Mouse (Mus musculus) hindbrain, embryonic 12.5 days (tissue): ENCODE data around the gene Unc5c. TPM values are rescaled to one million over a fixed set of nuclear protein-coding genes. Genes with fewer than 3 reads are reported as not detected.
A peak's percentile ranks its signal among the peaks of the same experiment; 100 is the strongest.

Source experiments
- ATAC-seq: fragments of 200-750 bp; cut with Nextera tagmentation; 2 replicates; pipeline ENCODE4 v1.8.0; 2017; ENCODE audit warnings: moderate TSS enrichment; ENCODE audit not compliant: low FRiP score
- H3K27ac ChIP-seq: fragments of 300-500 bp; sonication (generic); 2 replicates; pipeline ENCODE4 v1.5.1; 2016; ENCODE audit warnings: mild to moderate bottlenecking
- H3K27me3 ChIP-seq: fragments of 300-500 bp; sonication (generic); 2 replicates; pipeline ENCODE4 v1.6.1; 2016; ENCODE audit warnings: mild to moderate bottlenecking
- H3K36me3 ChIP-seq: fragments of 300-500 bp; sonication (generic); 2 replicates; pipeline ENCODE4 v1.6.1; 2016; ENCODE audit warnings: mild to moderate bottlenecking
- H3K4me1 ChIP-seq: fragments of 300-500 bp; sonication (generic); 2 replicates; pipeline ENCODE4 v1.6.1; 2016
- H3K4me2 ChIP-seq: fragments of 300-500 bp; sonication (generic); replicated peaks from 2 replicates; pipeline ENCODE4 v1.6.1; 2016; ENCODE audit warnings: mild to moderate bottlenecking
- H3K4me3 ChIP-seq: fragments of 300-500 bp; sonication (generic); 2 replicates; pipeline ENCODE4 v1.5.1; 2016; ENCODE audit warnings: mild to moderate bottlenecking
- H3K9ac ChIP-seq: fragments of 300-500 bp; sonication (generic); 2 replicates; pipeline ENCODE4 v1.6.1; 2016; ENCODE audit warnings: mild to moderate bottlenecking, moderate library complexity
- H3K9me3 ChIP-seq: fragments of 300-500 bp; sonication (generic); replicated peaks from 2 replicates; pipeline ENCODE4 v1.6.1; 2016; ENCODE audit warnings: mild to moderate bottlenecking
- WGBS: fragments of 180-500 bp; shearing (Covaris S2); methylation state at CpG from one replicate; pipeline ENCODE4 v1.1.7; 2016; 5-methylcytosine and 5-hydroxymethylcytosine counted together
- polyA plus RNA-seq: library from polyadenylated mRNA; unstranded; fragments of >200 nt; fragmentation: Nextera tagmentation; extraction: Ambion mirVana; gene quantifications from 2 replicates; pipeline ENCODE4 v1.2.1, GENCODE M21; 2016

The Unc5c gene
- polyA plus RNA-seq, 1 experiment from 2014 or later = 21.7 TPM

DNA sequence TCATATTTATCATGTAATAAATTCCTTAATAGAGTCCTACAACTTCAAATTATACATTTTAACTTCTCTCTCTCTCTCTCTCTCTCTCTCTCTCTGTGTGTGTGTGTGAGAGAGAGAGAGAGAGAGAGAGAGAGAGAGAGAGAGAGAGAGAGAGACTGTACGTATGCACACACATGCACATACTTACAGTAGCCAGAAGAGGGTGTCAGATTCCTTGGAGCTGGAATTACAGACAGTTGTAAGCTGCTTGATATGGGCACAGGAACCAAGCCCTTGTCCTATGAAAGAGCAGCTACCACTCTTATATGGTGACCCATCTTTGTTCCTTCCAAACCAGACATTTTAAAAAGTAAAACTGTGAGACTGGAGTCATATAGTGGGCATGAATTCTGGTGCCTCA lies 118.2 kb downstream of the Unc5c start:
- no peaks in the 10 kb centered on the region for H3K36me3 ChIP-seq
- no peak overlapping the region for H3K4me3 ChIP-seq
- H3K9ac ChIP-seq = no peak overlapping the region
- no peak overlapping the region for H3K4me2 ChIP-seq
- peaks cover 20% of the 10 kb centered on the region for H3K27me3 ChIP-seq
- peaks cover 8% of the 10 kb centered on the region for H3K4me1 ChIP-seq
- WGBS = 75% methylated on average over 1 of the region's 1 CpGs
- no peak overlapping the region for H3K27ac ChIP-seq
- H3K9me3 ChIP-seq = no peaks in the 10 kb centered on the region
- no peak for ATAC-seq

DNA sequence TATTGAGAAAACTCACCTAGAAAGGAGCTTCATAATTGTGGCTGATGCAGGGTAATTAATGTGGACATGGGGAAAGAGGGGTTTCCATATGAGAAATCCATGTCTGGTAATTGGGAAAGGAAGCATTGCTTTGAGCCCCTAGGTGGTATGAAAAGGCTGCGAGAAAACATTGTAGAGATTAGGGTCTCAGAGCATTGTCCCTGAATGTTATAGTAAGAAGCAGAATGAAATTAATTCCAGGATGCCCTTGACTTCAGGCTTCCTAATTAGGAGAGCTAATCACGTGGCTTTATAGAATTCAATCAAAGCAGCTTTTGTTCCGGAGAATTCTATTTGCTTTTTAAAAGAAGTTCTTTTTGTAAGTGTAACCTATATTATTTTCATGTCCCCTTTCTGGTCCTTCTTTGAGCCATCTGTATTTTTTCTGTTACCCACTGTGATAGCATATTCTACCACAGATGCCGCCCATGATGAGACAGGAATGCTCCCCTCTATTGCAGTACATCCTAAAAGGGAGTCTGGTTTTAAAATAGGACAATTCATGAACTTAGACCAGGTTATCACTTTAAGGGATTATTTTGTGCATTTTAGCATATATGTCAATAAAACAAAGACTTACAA lies 124.5 kb downstream of the Unc5c start:
- ATAC-seq = no peak
- no peak overlapping the region for H3K27ac ChIP-seq
- H3K4me2 ChIP-seq = no peak overlapping the region
- H3K4me1 ChIP-seq = peaks cover 6% of the 10 kb centered on the region; the same call in 1 of the 2 replicates
- peaks cover 18% of the 10 kb centered on the region for H3K27me3 ChIP-seq
- H3K4me3 ChIP-seq = no peak overlapping the region
- no peaks in the 10 kb centered on the region for H3K9me3 ChIP-seq
- WGBS = 71% methylated on average over 4 of the region's 4 CpGs
- no peaks in the 10 kb centered on the region for H3K36me3 ChIP-seq
- no peak overlapping the region for H3K9ac ChIP-seq

DNA sequence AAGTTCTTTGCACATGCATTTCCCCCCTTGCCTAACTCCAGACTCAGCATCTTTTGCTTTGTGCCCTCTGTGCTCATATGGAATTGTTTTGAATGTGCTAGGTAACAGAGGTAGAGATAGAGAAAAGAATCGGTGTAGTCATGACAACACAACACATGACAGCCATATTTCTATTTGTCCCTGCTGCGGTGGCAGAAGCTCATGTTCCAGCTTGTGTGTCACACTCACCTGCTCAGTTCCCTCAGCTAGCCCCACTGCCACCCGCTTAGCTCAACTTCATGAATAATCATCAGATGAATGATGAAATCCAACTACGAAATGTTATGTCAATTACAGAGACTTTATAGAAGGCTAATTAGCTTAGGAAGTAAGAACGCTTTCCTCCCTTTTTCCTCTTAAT lies 128.2 kb downstream of the Unc5c start:
- ATAC-seq = no peak
- Histone ChIP-seq H3K27me3 (peaks cover 7% of the 10 kb centered on the region), H3K9me3 (no peaks in the 10 kb centered on the region), H3K9ac (no peak overlapping the region), H3K36me3 (no peaks in the 10 kb centered on the region), H3K4me3 (no peak overlapping the region), H3K27ac (no peak overlapping the region), H3K4me2 (no peak overlapping the region), H3K4me1 (peaks cover 8% of the 10 kb centered on the region)
- 74% methylated on average over 5 of the region's 5 CpGs for WGBS

DNA sequence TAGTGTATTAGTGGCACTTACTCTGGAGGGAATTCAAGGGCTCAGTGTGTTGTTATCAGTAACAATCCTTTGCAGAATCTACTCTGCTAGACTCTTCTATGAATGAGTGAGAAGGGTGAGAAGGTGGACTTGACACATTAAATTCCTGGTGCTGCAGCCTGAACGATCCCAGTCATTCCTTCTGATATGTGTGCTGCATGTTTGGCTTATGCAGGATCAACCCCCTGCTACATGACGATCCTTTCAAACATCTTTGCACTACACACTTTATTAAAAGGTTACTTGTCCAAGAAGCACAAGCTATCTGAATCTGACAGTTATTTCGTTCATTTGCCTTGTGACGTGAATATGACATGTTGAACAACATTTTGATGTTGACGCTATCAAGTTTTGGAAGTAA lies 129.1 kb downstream of the Unc5c start:
- Histone ChIP-seq H3K27me3 (peaks cover 7% of the 10 kb centered on the region), H3K4me2 (no peak overlapping the region), H3K9me3 (no peaks in the 10 kb centered on the region), H3K4me3 (no peak overlapping the region), H3K36me3 (no peaks in the 10 kb centered on the region), H3K9ac (no peak overlapping the region), H3K4me1 (peaks cover 5% of the 10 kb centered on the region; the same call in 1 of the 2 replicates), H3K27ac (no peak overlapping the region)
- 89% methylated on average over 5 of the region's 5 CpGs for WGBS
- ATAC-seq = no peak

DNA sequence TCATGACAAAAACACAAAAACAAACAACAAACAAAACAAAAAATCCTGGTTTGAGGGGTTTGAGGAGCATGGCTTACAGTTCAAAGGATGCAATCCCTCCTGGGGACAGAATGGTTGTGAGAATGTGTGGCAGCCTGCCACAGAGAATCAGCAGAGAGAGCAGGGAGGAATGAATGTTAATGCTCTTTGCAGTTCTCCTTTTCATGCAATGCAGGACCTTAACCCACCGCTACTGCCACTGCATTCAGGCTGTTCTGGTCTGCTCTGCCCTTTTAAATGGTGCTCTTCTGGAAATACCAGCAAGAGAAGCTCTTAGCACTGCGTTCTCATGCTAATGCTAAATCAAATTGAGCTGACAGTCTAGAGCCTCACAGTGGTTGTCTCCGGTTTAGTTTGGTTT lies 130.1 kb downstream of the Unc5c start:
- Histone ChIP-seq H3K4me2 (no peak overlapping the region), H3K27me3 (peaks cover 7% of the 10 kb centered on the region), H3K27ac (no peak overlapping the region), H3K4me1 (peaks cover 10% of the 10 kb centered on the region), H3K4me3 (no peak overlapping the region), H3K36me3 (no peaks in the 10 kb centered on the region), H3K9ac (no peak overlapping the region), H3K9me3 (no peaks in the 10 kb centered on the region)
- WGBS = 19% methylated on average over 3 of the region's 3 CpGs
- no peak for ATAC-seq

DNA sequence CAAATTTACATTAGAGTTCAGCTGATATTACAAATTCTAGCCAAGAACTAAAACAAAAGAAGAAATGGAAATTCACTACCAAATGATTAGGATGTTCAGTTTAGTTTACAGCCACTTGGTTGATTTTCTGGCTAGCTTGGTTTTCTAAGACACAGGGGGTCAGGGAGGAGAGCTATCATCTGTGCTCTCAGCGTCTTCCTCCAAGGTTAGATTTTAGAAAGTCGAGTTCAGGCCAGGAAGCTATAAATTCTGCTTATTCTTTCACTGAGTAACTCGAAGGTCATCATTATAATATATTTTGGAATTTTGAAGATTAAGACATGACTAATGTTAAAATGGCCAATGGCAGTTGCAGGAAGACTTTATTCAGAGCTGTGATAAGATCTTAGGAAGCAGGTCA lies 131.4 kb downstream of the Unc5c start:
- peaks cover 23% of the 10 kb centered on the region for H3K4me1 ChIP-seq
- ATAC-seq = no peak
- no peak overlapping the region for H3K4me2 ChIP-seq
- WGBS = 61% methylated on average over 3 of the region's 3 CpGs
- H3K27ac ChIP-seq = no peak overlapping the region
- no peaks in the 10 kb centered on the region for H3K36me3 ChIP-seq
- H3K27me3 ChIP-seq = peaks cover 7% of the 10 kb centered on the region
- H3K4me3 ChIP-seq = no peak overlapping the region
- H3K9ac ChIP-seq = no peak overlapping the region
- no peaks in the 10 kb centered on the region for H3K9me3 ChIP-seq

DNA sequence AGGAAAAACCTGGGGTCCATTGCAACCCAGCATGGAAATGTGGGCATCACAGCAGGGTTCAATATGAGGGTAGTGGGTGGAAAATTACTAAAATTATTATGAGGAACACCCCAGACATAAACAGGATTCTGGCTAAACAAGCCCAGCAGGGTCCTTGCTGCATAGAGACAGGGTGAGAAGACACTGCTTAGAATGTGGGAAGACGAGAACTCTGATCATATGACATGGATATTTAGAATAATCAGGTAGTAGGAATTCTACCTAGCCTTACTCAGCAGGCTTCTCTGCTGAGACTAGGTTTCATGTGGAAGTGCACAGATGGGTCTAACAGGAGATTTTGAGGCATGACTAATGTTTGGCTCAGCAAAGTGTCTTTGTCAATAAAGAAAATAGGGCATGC lies 131.9 kb downstream of the Unc5c start:
- Histone ChIP-seq H3K27ac (no peak overlapping the region), H3K4me1 (peaks cover 25% of the 10 kb centered on the region), H3K27me3 (peaks cover 7% of the 10 kb centered on the region), H3K9me3 (no peaks in the 10 kb centered on the region), H3K4me3 (no peak overlapping the region), H3K36me3 (no peaks in the 10 kb centered on the region), H3K4me2 (no peak overlapping the region), H3K9ac (no peak overlapping the region)
- no peak for ATAC-seq
- WGBS = 56% methylated on average over 1 of the region's 1 CpGs

DNA sequence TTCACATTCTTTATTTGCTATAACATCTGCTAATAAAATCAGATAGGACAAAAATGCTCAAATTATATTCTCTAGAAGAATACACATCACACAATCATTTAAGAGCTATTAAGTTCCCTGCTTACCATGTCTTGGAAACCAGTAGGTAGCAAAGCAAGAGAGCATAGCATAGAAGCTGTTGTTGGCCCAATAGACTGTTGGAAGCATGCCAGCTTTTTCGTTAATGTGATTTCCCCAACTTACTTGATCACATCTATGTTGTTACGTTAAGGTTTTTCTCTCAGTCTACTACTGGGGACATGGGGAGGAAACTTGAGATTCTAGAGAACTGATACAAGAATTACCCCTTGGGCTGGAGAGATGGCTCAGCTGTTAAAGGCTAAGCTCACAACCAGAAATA lies 133.0 kb downstream of the Unc5c start:
- Histone ChIP-seq H3K9ac (no peak overlapping the region), H3K4me1 (peaks cover 25% of the 10 kb centered on the region), H3K9me3 (no peaks in the 10 kb centered on the region), H3K4me2 (no peak overlapping the region), H3K27ac (no peak overlapping the region), H3K4me3 (no peak overlapping the region), H3K27me3 (peaks cover 7% of the 10 kb centered on the region), H3K36me3 (no peaks in the 10 kb centered on the region)
- ATAC-seq = no peak
- WGBS = 68% methylated on average over 2 of the region's 2 CpGs

DNA sequence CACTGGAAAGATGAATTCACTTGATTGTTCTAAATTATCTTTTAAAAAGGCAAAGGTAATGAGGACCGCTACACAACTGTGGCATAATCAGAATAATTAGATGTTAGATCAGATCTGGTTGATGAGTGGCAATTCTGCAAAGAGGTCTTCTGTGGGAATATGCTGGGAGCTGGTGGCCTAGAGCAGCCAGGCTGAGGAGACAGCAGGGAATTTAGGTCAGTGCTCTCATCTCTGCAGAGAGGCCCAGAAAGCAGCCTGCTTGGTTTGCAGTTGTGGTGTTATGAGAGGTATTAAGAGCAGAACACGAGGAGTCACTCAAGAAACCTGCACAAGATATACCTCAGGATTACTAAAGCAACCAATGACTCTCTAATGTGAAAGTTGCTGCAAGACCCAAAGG lies 133.9 kb downstream of the Unc5c start:
- Histone ChIP-seq H3K36me3 (no peaks in the 10 kb centered on the region), H3K4me3 (no peak overlapping the region), H3K4me1 (peaks cover 22% of the 10 kb centered on the region), H3K27ac (no peak overlapping the region), H3K9ac (no peak overlapping the region), H3K4me2 (no peak overlapping the region), H3K27me3 (peaks cover 3% of the 10 kb centered on the region; the same call in 1 of the 2 replicates), H3K9me3 (no peaks in the 10 kb centered on the region)
- 85% methylated on average over 2 of the region's 2 CpGs for WGBS
- no peak for ATAC-seq

DNA sequence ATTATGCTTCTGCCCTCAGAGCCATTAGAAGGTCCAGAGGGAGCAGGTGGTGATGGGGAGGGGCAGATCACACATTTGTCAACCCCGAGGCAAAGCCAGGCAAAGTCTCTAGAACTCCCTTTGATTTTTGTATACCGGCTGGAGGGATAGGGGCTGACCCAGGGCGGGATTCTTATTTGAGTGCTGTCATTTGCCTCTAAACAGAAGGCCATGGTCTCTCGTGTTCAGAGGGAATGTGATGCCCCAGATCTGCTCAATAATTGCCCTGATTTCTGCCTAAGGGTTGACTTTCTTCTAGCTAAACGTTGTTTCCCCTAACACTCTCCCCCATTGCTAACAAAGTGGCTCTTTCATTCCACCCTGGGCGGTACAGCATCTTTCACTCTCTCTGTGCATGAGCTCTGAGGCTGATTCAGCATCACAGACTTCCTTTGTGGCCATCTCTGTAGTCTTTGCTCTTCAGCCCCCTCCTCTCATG lies 136.1 kb downstream of the Unc5c start:
- H3K9me3 ChIP-seq = no peaks in the 10 kb centered on the region
- 10% methylated on average over 6 of the region's 6 CpGs for WGBS
- peaks cover 20% of the 10 kb centered on the region for H3K4me1 ChIP-seq
- no peak overlapping the region; the same call in 1 of the 2 replicates for H3K4me2 ChIP-seq
- H3K36me3 ChIP-seq = no peaks in the 10 kb centered on the region
- H3K9ac ChIP-seq = no peak overlapping the region
- ATAC-seq = peak; percentile 83
- H3K27me3 ChIP-seq = no peaks in the 10 kb centered on the region
- no peak overlapping the region for H3K4me3 ChIP-seq
- H3K27ac ChIP-seq = peak overlapping the region; percentile 32

DNA sequence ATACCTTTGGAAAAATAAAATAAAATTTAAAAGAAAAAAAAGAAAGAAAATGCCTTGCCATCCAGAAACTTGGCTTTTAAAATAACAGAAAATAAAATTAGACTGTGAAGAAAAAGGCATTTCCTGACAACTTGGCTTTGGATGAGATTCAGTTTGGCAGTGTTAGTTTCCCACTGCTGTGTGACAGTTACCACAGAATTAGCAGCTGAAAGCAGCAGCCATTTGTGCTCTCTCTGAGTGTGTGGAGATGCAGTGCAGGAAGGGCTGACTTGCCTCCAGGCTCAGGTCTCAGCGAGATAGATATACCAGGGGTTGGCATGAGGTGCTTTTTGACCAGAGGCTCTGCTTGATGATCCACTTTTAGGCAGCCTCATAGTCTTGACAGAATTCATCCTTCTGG lies 151.7 kb downstream of the Unc5c start:
- no peaks in the 10 kb centered on the region for H3K9me3 ChIP-seq
- H3K4me3 ChIP-seq = no peak overlapping the region
- H3K9ac ChIP-seq = no peak overlapping the region
- H3K27me3 ChIP-seq = no peaks in the 10 kb centered on the region
- no peaks in the 10 kb centered on the region for H3K36me3 ChIP-seq
- 72% methylated on average over 1 of the region's 1 CpGs for WGBS
- ATAC-seq = no peak
- no peak overlapping the region for H3K27ac ChIP-seq
- no peaks in the 10 kb centered on the region for H3K4me1 ChIP-seq
- H3K4me2 ChIP-seq = no peak overlapping the region

DNA sequence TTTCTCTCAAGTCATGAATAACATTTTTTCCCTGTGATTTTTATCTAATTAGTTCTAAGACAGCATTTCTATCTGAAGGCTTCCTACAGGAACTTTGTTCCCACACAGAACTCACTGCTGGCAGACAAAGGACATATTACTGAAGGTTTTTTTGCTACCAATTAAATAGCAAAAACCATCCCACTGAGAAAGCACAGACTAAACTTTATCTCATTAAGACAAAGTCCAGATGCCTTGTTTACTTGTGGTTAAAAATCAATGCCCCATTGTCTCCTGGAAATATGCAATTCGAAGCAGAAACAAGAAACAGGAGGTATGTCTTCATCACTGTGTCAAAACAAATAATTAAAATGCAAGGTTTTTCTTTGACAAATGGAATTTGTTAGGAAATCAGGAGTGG lies 153.7 kb downstream of the Unc5c start:
- Histone ChIP-seq H3K9me3 (no peaks in the 10 kb centered on the region), H3K27me3 (no peaks in the 10 kb centered on the region), H3K4me3 (no peak overlapping the region), H3K27ac (no peak overlapping the region), H3K9ac (no peak overlapping the region), H3K36me3 (no peaks in the 10 kb centered on the region), H3K4me1 (no peaks in the 10 kb centered on the region), H3K4me2 (no peak overlapping the region)
- no peak for ATAC-seq
- 78% methylated on average over 1 of the region's 1 CpGs for WGBS

DNA sequence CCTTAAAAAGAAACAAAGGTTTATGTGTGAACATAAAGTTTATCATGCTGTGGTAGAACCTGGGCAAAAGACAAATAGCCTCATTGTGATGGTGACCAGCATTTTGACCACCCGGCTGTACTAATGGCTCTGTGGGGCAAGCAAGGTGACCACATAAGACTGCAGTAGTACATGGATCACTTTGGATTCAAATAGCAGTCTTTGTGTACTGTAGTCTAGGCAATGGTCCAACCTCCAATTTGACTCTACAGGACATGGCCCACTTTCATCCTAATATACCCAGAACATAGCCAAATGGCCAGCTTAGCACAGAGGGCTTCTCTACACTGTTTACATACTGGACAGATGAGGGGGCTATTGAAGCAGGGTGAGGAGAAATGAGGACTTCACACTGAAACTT lies 156.5 kb downstream of the Unc5c start:
- 81% methylated on average over 1 of the region's 1 CpGs for WGBS
- no peak overlapping the region for H3K27ac ChIP-seq
- H3K4me1 ChIP-seq = no peaks in the 10 kb centered on the region
- no peak overlapping the region for H3K9ac ChIP-seq
- no peak overlapping the region for H3K4me3 ChIP-seq
- no peak for ATAC-seq
- H3K27me3 ChIP-seq = no peaks in the 10 kb centered on the region
- no peaks in the 10 kb centered on the region for H3K9me3 ChIP-seq
- no peaks in the 10 kb centered on the region for H3K36me3 ChIP-seq
- no peak overlapping the region for H3K4me2 ChIP-seq
